Mouse (Mus musculus): ENCODE measurements around the gene Zfp654. TPM values are rescaled to one million over a fixed set of nuclear protein-coding genes. Genes with fewer than 3 reads are reported as not detected.
A peak's percentile ranks its signal among the peaks of the same experiment; 100 is the strongest.

Gene Zfp654
- polyA plus RNA-seq, 1 experiment: 1.3 TPM

DNA sequence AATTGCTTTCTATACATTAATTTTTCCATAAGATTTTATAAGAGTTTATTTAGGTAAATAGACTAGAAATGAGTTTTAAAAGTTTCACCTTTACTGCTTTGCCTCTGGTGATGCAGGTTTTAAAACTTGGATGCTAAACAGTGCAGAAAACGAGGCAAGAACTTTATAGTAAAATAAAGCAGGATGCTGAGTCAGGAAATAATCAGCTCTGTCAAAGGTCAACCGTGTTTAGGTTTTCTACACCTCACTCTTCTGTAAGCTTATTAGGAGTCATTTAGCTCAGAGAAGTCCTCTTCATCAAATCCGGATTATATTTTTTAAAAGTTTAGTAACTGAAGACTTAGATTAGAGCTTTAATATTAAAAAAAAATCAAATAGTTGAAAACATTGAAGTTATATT, 5.5 kb upstream of the Zfp654 start:
- peaks cover 3% of the 10 kb centered on the region; the same call in 1 of the 2 replicates for H3K36me3 ChIP-seq (ENCODE audit: control insufficient read depth, insufficient read depth, low read length)
- no peak overlapping the region for H3K4me3 ChIP-seq (ENCODE audit: insufficient read depth, low read depth, low read length)
- H3K4me1 ChIP-seq (ENCODE audit: control insufficient read depth, insufficient read depth, low read length): peaks cover 3% of the 10 kb centered on the region; the same call in 1 of the 2 replicates
- no peak overlapping the region for H3K27ac ChIP-seq (ENCODE audit: insufficient read depth, low read depth, low read length)
- DNase-seq: no peak
- no peak for TF ChIP-seq CTCF (conservative IDR thresholded peaks at IDR 0.05; ENCODE audit: insufficient read depth, insufficient read length, low read depth, low read length)
- no peak for TF ChIP-seq POLR2A (IDR thresholded peaks at IDR 0.05; ENCODE audit: low read depth, low read length)
- H3K27me3 ChIP-seq (replicated peaks; ENCODE audit: control insufficient read depth, insufficient read depth, low read length): no peaks in the 10 kb centered on the region
- WGBS: 75% methylated on average over 3 of the region's 3 CpGs

DNA sequence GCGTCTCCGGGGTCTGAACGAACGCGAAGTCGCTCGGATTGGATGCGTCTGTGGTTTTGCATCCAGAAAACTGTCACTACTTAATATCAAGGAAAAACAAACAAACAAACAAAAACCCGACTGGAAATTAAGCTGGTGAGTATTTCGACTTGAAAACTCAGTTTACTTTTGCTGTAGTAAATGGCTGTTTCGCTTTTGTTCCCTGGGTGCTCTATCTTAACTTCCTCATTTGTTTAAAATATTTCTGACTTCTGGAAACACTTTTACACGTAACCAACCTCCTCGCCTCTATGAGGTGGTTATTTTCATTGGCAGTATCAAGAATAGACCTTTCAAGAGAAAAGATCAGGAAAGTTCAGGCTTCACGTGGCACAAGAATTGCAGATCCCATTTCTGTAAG, 1.4 kb upstream of the Zfp654 start:
- Histone ChIP-seq H3K4me3 (ENCODE audit: insufficient read depth, low read depth, low read length) (peak overlapping the region; percentile 93), H3K4me1 (ENCODE audit: control insufficient read depth, insufficient read depth, low read length) (peaks cover 3% of the 10 kb centered on the region; the same call in 1 of the 2 replicates), H3K27me3 (replicated peaks; ENCODE audit: control insufficient read depth, insufficient read depth, low read length) (no peaks in the 10 kb centered on the region), H3K36me3 (ENCODE audit: control insufficient read depth, insufficient read depth, low read length) (peaks cover 3% of the 10 kb centered on the region; the same call in 1 of the 2 replicates), H3K27ac (ENCODE audit: insufficient read depth, low read depth, low read length) (peak overlapping the region; percentile 66)
- TF ChIP-seq CTCF (conservative IDR thresholded peaks at IDR 0.05; ENCODE audit: insufficient read depth, insufficient read length, low read depth, low read length): no peak
- TF ChIP-seq POLR2A (IDR thresholded peaks at IDR 0.05; ENCODE audit: low read depth, low read length): no peak
- no peak for DNase-seq
- 2% methylated on average over 14 of the region's 14 CpGs for WGBS

DNA sequence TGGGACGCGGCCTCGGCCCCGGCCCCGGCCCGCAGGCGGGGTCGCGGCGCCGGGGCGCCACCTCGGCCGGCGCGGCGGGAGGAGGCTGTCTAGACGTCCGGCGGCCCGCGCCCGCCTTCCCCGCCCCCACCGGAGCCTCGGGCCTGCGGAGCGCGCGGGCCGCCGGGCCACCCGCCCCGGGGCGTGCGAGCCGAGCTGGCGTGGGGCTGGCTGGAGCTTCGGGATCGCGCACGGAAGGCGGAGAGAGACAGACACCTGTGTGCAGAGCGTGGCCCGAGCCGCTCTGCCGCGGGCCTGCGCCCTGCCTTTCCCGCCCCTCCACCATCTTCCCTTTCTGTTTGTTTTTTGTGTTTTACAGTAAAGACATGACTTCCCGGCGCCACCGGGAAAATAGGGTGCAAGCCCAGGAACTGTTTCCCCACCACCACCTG, 1.0 kb upstream of the Zfp654 start:
- peak; percentile 69 for DNase-seq
- under 1% methylated on average over 52 of the region's 53 CpGs for WGBS
- Histone ChIP-seq H3K36me3 (ENCODE audit: control insufficient read depth, insufficient read depth, low read length) (peaks cover 3% of the 10 kb centered on the region; the same call in 1 of the 2 replicates), H3K27ac (ENCODE audit: insufficient read depth, low read depth, low read length) (peak overlapping the region; percentile 93), H3K27me3 (replicated peaks; ENCODE audit: control insufficient read depth, insufficient read depth, low read length) (no peaks in the 10 kb centered on the region), H3K4me3 (ENCODE audit: insufficient read depth, low read depth, low read length) (peak overlapping the region; percentile 93), H3K4me1 (ENCODE audit: control insufficient read depth, insufficient read depth, low read length) (peaks cover 3% of the 10 kb centered on the region; the same call in 1 of the 2 replicates)
- TF ChIP-seq POLR2A (IDR thresholded peaks at IDR 0.05; ENCODE audit: low read depth, low read length) (no peak), CTCF (conservative IDR thresholded peaks at IDR 0.05; ENCODE audit: insufficient read depth, insufficient read length, low read depth, low read length) (no peak)

DNA sequence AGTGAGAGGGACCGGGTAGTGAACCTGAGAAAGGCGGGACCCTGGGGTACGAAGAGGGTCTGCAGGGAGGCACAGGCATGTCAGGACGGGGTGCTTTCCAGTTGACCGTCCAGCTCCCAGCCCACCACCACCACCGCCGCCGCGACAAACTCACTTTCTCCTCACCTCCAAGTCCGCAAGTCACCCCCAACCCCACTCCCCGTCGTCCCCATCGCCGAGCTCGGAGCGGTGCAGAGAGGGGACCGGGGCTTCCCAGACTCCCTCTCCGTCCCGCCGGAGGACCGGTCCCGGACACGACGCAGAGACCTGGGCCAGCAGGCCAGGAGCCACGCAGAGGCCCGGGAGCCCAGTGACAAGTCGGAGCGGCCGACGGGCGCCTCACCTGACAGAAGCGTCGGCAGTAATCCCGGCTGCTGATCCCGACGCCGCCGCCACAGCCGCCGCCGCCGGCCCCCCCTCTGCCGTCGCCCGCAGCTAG, 328 bp downstream of the Zfp654 start:
- no peak for DNase-seq
- under 1% methylated on average over 45 of the region's 45 CpGs for WGBS

DNA sequence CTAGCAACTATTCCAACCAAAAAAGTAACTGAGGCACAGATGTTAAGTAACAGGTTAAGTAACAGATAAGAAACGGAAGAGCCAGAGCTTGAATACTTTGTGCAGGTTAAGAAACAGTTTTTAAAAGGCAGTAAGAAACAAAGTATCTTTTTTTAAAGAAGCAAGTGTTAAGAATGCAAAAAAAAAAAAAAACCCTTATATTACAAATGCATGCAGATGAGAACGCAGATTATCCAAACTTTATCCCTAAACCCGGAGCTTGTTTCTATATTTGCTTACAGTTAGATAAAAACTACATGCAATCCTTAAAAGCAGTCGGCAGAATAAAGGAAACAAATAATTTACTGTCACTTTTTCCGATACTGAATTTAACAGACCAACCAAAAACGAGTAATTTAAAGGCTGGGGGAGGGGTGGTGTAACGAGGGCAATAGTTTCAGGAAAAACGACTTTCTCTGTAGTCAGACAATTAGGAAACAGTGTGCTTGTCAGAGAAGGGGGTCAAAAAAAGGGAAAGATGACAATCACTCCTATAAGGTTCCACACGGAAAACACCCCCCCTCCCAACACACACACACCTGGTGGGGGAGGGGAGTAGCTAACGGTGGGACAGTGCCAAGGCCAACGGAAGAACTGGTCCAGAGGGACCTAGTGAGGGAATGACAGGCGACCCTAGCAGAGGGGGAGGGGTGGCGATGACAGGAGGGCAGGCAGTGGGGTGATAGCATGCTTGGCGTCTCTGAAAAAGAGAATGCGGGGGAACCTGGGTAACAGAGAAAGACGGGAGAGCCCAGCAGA, 966 bp downstream of the Zfp654 start:
- H3K27me3 ChIP-seq (replicated peaks; ENCODE audit: control insufficient read depth, insufficient read depth, low read length): no peaks in the 10 kb centered on the region
- under 1% methylated on average over 16 of the region's 16 CpGs for WGBS
- H3K4me3 ChIP-seq (ENCODE audit: insufficient read depth, low read depth, low read length): peak overlapping the region; percentile 95
- TF ChIP-seq CTCF (conservative IDR thresholded peaks at IDR 0.05; ENCODE audit: insufficient read depth, insufficient read length, low read depth, low read length) (no peak), POLR2A (IDR thresholded peaks at IDR 0.05; ENCODE audit: low read depth, low read length) (no peak)
- peak; percentile 41 for DNase-seq
- no peaks in the 10 kb centered on the region; the same call in 1 of the 2 replicates for H3K36me3 ChIP-seq (ENCODE audit: control insufficient read depth, insufficient read depth, low read length)
- H3K27ac ChIP-seq (ENCODE audit: insufficient read depth, low read depth, low read length): peak overlapping the region; percentile 16; the same call in 1 of the 2 replicates
- H3K4me1 ChIP-seq (ENCODE audit: control insufficient read depth, insufficient read depth, low read length): peaks cover 3% of the 10 kb centered on the region; the same call in 1 of the 2 replicates

More for the DNA sequence above, 328 bp downstream of the Zfp654 start:
- Histone ChIP-seq H3K4me3 (ENCODE audit: insufficient read depth, low read depth, low read length) (peak overlapping the region; percentile 95), H3K36me3 (ENCODE audit: control insufficient read depth, insufficient read depth, low read length) (peaks cover 3% of the 10 kb centered on the region; the same call in 1 of the 2 replicates), H3K27me3 (replicated peaks; ENCODE audit: control insufficient read depth, insufficient read depth, low read length) (no peaks in the 10 kb centered on the region), H3K4me1 (ENCODE audit: control insufficient read depth, insufficient read depth, low read length) (peaks cover 3% of the 10 kb centered on the region; the same call in 1 of the 2 replicates), H3K27ac (ENCODE audit: insufficient read depth, low read depth, low read length) (peak overlapping the region; percentile 75)
- TF ChIP-seq CTCF (conservative IDR thresholded peaks at IDR 0.05; ENCODE audit: insufficient read depth, insufficient read length, low read depth, low read length) (no peak), POLR2A (IDR thresholded peaks at IDR 0.05; ENCODE audit: low read depth, low read length) (no peak)

DNA sequence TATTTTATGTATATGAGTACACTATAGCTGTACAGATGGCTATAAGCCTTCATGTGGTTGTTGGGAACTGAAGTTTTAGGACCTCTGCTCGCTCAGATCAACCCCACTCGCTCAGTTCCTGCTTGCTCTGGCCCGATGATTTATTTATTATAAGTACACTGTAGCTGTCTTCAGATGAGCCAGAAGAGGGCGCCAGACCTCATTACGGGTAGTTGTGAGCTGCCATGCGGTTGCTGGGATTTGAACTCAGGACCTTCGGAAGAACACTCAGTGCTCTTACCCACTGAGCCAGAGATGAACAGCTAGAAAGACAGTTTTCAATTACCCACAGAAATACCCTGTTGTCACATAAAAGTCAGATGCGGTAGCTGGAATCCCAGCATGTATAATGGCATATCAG, 5.5 kb downstream of the Zfp654 start:
- Histone ChIP-seq H3K4me3 (ENCODE audit: insufficient read depth, low read depth, low read length) (no peak overlapping the region), H3K27me3 (replicated peaks; ENCODE audit: control insufficient read depth, insufficient read depth, low read length) (no peaks in the 10 kb centered on the region), H3K36me3 (ENCODE audit: control insufficient read depth, insufficient read depth, low read length) (no peaks in the 10 kb centered on the region), H3K4me1 (ENCODE audit: control insufficient read depth, insufficient read depth, low read length) (no peaks in the 10 kb centered on the region), H3K27ac (ENCODE audit: insufficient read depth, low read depth, low read length) (no peak overlapping the region)
- DNase-seq: no peak
- WGBS: 89% methylated on average over 8 of the region's 8 CpGs
- 0 out of 2 replicates have a peak, but pooled peaks have one; percentile 12 for TF ChIP-seq CTCF (conservative IDR thresholded peaks at IDR 0.05; ENCODE audit: insufficient read depth, insufficient read length, low read depth, low read length)
- no peak for TF ChIP-seq POLR2A (IDR thresholded peaks at IDR 0.05; ENCODE audit: low read depth, low read length)

DNA sequence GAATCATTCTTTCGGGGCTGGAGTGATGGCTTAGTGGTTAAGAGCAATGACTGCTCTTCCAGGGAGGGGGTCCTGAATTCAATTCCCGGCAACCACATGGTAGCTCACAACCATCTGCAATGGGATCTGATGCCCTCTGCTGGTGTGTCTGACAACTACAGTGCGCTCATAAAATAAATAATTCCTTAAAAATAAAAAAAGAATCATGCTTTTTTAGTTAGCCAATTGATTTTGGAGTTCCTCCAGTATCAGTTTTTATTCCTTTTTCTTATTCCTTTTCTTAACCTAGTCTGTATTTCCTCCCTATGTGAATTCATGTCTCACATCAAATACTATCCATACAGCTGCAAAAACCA, 9.1 kb downstream of the Zfp654 start:
- no peaks in the 10 kb centered on the region for H3K4me1 ChIP-seq (ENCODE audit: control insufficient read depth, insufficient read depth, low read length)
- H3K27me3 ChIP-seq (replicated peaks; ENCODE audit: control insufficient read depth, insufficient read depth, low read length): no peaks in the 10 kb centered on the region
- WGBS: 97% methylated on average over 3 of the region's 3 CpGs
- TF ChIP-seq POLR2A (IDR thresholded peaks at IDR 0.05; ENCODE audit: low read depth, low read length) (no peak), CTCF (conservative IDR thresholded peaks at IDR 0.05; ENCODE audit: insufficient read depth, insufficient read length, low read depth, low read length) (no peak)
- H3K36me3 ChIP-seq (ENCODE audit: control insufficient read depth, insufficient read depth, low read length): no peaks in the 10 kb centered on the region
- no peak overlapping the region for H3K4me3 ChIP-seq (ENCODE audit: insufficient read depth, low read depth, low read length)
- no peak overlapping the region for H3K27ac ChIP-seq (ENCODE audit: insufficient read depth, low read depth, low read length)
- no peak for DNase-seq
